Mouse (Mus musculus) kidney, adult 2 months (tissue): ENCODE results near the gene Zfp398.

Source experiments
- CTCF ChIP-seq: fragments of 200-500 bp; conservative IDR thresholded peaks from 2 replicates; pipeline ENCODE4 v1.5.1; 2011; ENCODE audit warnings: low read depth, mild to moderate bottlenecking, control low read depth, low read length, moderate library complexity, mixed read lengths; ENCODE audit not compliant: insufficient read depth, insufficient read length
- POLR2A ChIP-seq: fragments of 200-500 bp; IDR thresholded peaks from one replicate; pipeline ENCODE4 v1.6.1; 2011; ENCODE audit warnings: low read depth, low read length, control low read depth

DNA sequence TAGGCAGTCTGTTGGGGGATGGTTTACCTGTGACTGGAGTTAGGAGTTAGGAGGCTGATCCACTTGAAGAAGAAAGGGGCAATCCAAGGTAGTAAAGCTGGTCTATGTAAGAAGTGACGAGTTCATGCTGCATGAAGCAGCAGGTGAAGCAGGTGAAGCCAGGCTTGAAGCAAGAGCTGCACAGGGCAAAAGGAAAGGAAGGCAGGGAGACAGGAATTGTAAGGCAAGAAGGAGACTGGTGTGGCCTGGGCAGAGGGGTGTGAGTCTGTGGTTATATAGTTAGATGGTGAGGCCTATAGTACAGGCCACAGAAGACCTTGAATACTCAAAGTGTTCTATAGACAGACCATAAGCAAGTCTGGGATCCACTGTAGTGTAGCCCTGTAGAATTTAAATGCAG is 73.5 kb downstream of the Zfp398 start:
- no peak for TF ChIP-seq POLR2A
- no peak for TF ChIP-seq CTCF
